Mouse (Mus musculus): ENCODE data around the gene 3110009E18Rik. TPM values are rescaled to one million over a fixed set of nuclear protein-coding genes. Genes with fewer than 3 reads are reported as not detected.
A peak's percentile ranks its signal among the peaks of the same experiment; 100 is the strongest.

The 3110009E18Rik gene
- total RNA-seq, 2 experiments from 2014 or later = 8.6 to 10.5 TPM

- DNase-seq (ENCODE audit: low spot score in 2 of 2) = no peak
Observed at GRCm38 (mm10) chr1:120100456-120101226, 20.3 kb upstream of the 3110009E18Rik start.

DNA sequence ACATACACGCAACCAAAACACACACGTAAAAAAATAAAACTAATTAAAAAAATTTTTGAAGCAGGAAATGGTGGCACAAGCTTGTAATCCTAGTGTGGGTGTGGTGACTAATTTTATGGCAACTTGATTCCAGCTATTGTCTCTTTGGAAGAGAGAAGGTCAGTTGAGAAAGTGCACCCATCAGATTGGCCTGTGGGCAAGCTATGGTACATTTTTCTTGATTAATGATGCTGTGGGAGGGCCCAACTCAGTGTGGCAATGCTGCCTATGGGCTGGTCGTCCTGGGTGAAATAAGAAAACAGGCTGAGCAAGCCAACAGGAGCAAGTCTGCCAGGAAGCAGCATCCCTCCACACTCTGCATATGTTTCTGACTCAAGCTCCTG is 19.8 kb upstream of the 3110009E18Rik start:
- no peak for DNase-seq (ENCODE audit: low spot score in 2 of 2)

DNA sequence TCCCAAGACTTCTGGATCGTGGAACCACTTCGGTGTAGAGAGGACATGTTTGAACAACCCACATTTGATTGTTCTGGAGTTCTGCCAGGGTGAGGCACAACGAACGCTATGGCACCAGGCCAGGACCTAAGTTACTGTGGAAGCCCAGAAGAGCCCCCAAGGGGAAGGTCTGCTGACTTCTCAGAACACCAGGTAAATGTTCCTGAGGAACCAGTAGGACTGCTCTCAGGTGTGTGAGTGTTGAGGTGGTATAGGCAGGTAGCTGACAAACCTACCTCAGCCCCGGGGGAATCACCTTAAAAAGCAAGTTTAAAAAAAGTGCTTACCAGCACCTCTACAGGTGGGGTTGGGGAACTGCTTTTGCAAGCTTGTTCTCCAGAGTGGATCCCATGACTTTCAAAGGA is 15.4 kb upstream of the 3110009E18Rik start:
- no peak for DNase-seq (ENCODE audit: low spot score in 2 of 2)

- no peak for DNase-seq (ENCODE audit: low spot score in 2 of 2)
Observed at GRCm38 (mm10) chr1:120109741-120110432, 11.1 kb upstream of the 3110009E18Rik start.

- DNase-seq (ENCODE audit: low spot score in 2 of 2) = no peak
Observed at GRCm38 (mm10) chr1:120111766-120112165, 9.2 kb upstream of the 3110009E18Rik start.

DNA sequence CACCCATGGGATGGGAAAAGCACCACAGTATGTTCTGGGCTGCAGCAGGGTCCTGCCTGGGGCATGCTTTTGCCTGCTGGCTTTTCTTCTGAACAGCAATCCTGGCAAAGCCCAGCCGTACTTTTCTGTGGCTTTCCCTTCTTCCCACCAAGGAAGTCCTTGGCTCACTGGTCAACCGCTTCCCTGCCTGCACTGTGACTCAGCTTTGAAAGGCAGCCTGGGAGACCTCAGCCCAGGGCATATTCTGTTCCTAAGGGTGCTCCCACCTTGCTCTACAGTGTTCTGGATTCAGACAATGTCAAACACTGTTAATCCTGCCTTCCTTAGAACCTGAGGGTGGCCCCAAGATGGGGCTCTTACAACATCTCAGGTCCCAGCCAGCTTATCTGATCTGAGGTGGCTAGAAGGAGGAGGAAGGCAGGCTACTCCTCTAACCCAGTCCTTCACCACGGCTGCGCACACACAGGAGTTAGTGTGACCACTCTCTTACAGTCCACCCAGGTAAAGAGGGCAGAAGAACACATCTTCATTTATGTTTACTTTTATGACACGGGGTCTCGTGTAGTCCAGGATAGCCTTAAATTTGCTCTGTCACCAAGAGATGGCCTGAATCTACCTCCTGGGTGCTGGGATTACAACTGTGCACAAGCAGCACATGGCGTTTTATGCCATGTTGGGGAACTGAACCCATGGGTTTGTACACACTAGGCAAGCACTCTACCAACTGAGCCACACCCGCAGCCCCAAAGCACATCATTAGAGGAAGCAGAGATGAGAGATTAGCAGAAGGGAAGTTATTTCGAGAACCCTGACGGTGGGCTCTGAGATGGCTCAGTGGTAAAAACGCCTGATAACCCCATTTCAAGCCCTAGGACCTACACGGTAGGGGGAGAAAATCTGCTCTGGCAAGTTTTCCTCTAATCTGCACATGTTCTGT is 8.5 kb upstream of the 3110009E18Rik start:
- no peak for DNase-seq (ENCODE audit: low spot score in 2 of 2)

GRCm38 (mm10) chr1:120115671-120116081 is 5.3 kb upstream of the 3110009E18Rik start:
- DNase-seq (ENCODE audit: low spot score in 2 of 2) = peak; percentile 42 to 45

DNA sequence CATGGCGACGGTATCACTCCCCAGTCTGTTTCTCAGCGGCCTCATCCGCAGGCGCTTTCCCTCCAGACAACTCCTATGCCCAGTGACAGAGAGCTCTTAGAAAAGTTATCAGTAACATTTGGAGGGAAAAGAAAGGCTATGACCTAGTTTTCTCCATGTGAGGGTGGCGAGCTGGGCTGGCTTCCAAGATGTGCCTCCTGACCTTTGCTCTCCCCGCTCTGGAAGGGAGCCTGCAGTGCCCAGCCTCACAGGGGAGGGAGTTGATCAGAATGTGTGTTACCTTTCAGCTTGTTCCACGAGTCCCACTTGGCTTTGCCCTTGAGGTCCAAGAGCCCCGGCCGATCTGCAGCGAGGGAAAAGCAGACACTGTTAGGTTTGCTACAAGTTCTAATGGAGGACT is 4.9 kb upstream of the 3110009E18Rik start:
- DNase-seq (ENCODE audit: low spot score in 2 of 2) = peak in 1 of 2 experiments; percentile 39

GRCm38 (mm10) chr1:120118854-120119253 is 2.1 kb upstream of the 3110009E18Rik start:
- no peak for DNase-seq (ENCODE audit: low spot score in 2 of 2)

- DNase-seq (ENCODE audit: low spot score in 2 of 2) = no peak
Observed at GRCm38 (mm10) chr1:120119389-120119788, 1.6 kb upstream of the 3110009E18Rik start.

- peak; percentile 57 to 68 for DNase-seq (ENCODE audit: low spot score in 2 of 2)
Observed at GRCm38 (mm10) chr1:120120141-120120968, 632 bp upstream of the 3110009E18Rik start.

DNA sequence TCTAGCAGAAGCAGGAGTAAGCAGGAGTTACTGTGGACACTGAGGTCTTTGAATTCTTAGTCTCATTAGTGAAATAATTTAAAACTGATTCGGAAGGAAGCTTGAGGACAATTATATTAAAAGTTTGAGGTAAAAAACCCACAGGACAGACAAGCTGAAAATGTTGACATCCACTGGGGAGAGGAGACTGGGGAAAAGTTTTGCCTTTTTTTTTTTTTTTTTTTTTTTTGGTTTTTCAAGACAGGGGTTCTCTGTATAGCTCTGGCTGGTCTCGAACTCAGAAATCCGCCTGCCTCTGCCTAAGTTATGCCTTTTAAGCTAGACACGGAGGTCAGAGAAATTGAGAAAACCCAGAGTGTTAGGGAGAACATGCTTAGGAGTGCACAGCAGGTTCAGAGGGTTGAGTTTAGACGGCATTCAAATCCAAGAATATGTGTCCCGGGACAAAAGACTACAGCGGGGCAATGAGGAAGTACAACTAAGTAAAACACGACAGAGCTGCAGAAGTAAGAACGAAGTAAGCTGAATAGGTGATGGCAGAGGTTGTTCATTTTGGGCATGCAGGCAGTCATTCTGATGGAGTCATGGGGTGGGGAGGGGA is 1.0 kb downstream of the 3110009E18Rik start:
- no peak for DNase-seq (ENCODE audit: low spot score in 2 of 2)

DNA sequence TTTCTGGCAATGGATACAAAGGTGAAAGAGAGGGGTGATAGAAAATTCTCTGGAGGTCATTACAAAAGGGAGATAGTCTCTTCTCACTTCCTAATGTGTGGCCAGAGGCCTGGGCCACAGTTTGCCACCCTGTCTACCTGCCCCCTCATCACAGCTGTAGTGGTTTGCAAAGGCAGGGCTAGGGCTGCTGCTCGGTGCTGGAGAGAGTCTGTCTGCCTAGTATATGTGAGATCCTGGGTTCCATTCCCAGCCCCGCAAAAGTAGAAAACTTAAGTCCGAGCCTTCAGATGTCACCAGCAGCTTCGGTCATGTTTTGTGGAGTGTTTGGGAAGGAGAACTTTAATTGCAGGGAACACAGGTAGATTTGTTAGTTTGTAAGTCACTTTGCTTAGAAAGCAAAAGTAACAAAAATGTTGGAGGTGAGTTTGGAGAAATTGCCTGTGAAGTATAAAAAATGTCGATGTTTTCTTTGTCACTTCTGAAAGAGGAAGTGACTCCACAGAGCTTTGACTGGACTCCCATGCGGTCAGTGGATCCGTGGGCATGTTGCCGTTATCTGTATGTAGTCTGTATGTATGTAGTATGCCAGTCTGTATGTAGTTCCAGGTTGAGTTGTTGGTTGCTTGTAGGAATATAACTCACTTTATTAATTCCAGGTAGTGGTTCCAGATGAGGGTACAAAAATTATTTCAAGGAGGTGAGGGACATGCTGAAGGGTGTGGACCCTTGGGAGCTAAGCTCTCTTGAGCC is 1.8 kb downstream of the 3110009E18Rik start:
- no peak for DNase-seq (ENCODE audit: low spot score in 2 of 2)

GRCm38 (mm10) chr1:120124839-120125238 is 3.9 kb downstream of the 3110009E18Rik start:
- DNase-seq (ENCODE audit: low spot score in 2 of 2) = no peak

GRCm38 (mm10) chr1:120125471-120125870 is 4.5 kb downstream of the 3110009E18Rik start:
- no peak for DNase-seq (ENCODE audit: low spot score in 2 of 2)

- no peak for DNase-seq (ENCODE audit: low spot score in 2 of 2)
Observed at GRCm38 (mm10) chr1:120126318-120126717, 5.3 kb downstream of the 3110009E18Rik start.

DNA sequence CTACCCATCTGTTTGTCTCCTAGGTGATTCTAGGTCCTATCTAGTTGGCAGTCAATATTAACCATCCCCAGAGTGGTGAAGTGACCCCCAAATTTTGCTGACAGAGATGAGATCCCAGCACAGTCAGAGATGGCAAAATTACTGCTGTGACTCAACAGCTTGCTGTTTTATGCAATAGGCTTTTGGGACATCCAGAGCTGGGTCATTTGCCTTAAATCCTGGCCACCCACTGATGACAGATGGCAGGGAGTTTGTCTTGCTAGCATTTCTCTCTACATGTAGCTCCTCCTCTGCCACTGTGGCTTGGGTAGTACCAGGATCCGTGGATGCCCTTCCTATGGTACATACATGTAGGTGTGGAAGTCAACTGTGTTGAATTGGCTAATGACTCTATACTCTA is 11.4 kb downstream of the 3110009E18Rik start:
- DNase-seq (ENCODE audit: low spot score in 2 of 2) = no peak

DNA sequence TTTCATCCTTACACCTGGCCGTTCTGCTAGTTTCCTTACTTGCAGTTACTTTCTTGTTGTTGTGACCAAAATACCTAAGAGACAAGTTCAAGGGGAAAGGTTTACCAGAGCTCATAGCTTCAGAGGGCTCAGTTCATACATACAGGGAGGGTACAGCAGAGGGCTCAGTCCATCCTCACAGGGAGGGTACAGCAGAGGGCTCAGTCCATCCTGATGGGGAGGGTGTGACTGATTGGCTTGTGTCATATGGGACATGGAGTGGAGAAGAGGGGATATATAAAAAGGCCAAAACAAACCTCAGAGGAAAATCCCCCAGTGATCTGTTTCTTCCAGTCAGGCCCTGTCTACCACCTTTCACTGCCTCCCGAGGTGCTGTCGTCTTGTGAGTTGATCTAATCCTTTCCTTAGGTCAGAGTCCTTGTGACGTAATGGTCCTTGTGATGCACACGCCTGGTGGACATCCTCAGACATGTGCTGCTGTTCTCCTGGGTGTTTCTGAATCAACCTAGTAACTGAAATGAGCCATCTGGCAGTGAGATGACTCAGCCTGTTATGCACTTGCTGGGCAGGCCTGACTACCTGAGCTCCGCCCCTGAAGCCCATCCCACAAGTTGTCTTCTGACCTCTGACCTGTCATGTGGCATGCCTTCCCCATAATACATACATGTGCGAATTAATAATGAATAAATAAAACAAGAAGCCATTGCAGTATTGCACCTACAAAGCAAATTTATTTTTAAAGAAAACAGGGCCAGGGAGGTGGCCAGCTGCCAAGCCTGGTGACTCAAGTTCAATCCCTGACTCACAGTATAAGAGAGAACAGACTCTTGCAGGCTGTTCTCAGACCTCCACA is 15.2 kb downstream of the 3110009E18Rik start:
- DNase-seq (ENCODE audit: low spot score in 2 of 2) = peak; percentile 55 to 69

Data from adrenal gland, adult 18-20 months (tissue).